ENCODE assay signal across 8 mouse cellular contexts in the genomic region with DNA sequence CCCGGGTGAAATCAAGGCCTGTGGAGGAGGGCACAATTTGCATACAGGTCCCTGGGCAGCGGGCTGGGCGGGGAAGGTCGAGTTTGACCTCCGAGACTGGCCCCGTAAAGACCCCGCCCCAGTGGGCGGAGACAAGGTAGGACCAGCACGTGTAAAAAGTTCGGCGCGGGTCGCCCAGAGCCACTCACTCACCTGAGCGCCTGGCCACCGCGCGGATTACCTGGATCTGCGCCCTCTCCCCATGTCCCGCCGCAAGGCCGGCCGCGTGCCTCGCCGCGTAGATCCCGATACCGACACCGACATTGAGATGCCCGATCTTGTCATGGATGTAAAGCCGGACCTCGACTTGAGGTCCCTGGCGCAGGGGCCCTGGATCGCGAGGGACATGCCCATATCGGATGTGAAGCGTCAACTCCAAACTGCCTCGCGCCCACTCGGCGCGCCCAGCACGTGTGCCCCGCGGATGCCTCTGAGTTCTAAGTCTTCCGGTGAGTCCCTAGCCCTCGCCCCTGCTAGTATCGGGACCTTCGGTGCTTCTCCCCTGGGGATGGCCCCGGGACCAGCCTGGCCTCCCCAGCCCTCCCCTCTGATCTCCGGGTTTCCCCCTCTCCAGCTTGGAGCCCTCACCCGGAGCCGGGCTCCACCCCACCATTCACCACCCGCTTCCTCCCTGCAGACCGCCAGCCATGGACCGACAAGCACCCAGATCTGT. TPM values are rescaled to one million over a fixed set of nuclear protein-coding genes. Genes with fewer than 3 reads are reported as not detected.
DNase-seq lines count a peak whose midpoint lies in the region; ATAC-seq and TF ChIP-seq lines count a peak whose summit lies in the region.

TSS of gene Zfp296 (plus strand) at position 147 of the 712 bp plus-strand sequence.
TSS of gene Gemin7 (minus strand) at position 455 of the 712 bp plus-strand sequence.

- ATAC-seq in forebrain, embryonic 16.5 days = no peak

- TF ChIP-seq CTCF in gastrocnemius, adult 2 months (IDR thresholded peaks at IDR 0.05) = no peak

- peaks cover 26% of the 10 kb centered on the region for H3K27me3 ChIP-seq in forebrain, embryonic 16.5 days (replicated peaks; ENCODE audit: control insufficient read depth, insufficient read depth, low read length)

- no peaks in the 10 kb centered on the region for H3K9me3 ChIP-seq in forebrain, embryonic 16.5 days (ENCODE audit: control insufficient read depth, low read length)

- peak within 1 kb of the TSS; percentile 51 for H3K4me2 ChIP-seq in forebrain, embryonic 16.5 days (ENCODE audit: low read length)

- DNase-seq in gastrocnemius, adult 2 months = peak; percentile 57
- no peak for DNase-seq in gastrocnemius, adult 8-10 months (ENCODE audit: low spot score in 2 of 2)
- peak; percentile 78 for DNase-seq in ZHBTc4 (ENCODE audit: low read depth, low spot score)
- DNase-seq in kidney, adult 9 months = peak; percentile 54
- DNase-seq in lung, postnatal 14 days = peak; percentile 20
- DNase-seq in spleen, adult 18-20 months = peak; percentile 73 to 78
- DNase-seq in layer of hippocampus, postnatal 10 days (ENCODE audit: low spot score in 2 of 2) = no peak

- intact Hi-C loops in gastrocnemius, adult 2 months (cut with DNase I) = loop anchor here (5.0 to 10.0 kb wide), 2 partner anchors 40 to 172 kb away; partner anchors contain the start of genes Ckm and Klc3

- H3K4me1 ChIP-seq in forebrain, embryonic 16.5 days (replicated peaks; ENCODE audit: control insufficient read depth, insufficient read depth, low read length) = peaks cover 18% of the 10 kb centered on the region

- H3K36me3 ChIP-seq in forebrain, embryonic 16.5 days (ENCODE audit: control insufficient read depth, insufficient read depth) = peaks cover 11% of the 10 kb centered on the region

- peak within 1 kb of the TSS; percentile 44 for H3K9ac ChIP-seq in forebrain, embryonic 16.5 days (replicated peaks; ENCODE audit: low read depth, low read length)

- H3K27ac ChIP-seq in gastrocnemius, adult 2 months = peak within 1 kb of the TSS; percentile 61
- H3K27ac ChIP-seq in forebrain, embryonic 16.5 days (ENCODE audit: low read length) = no peak within 1 kb of the TSS

- peak within 1 kb of the TSS; percentile 73 for H3K4me3 ChIP-seq in gastrocnemius, adult 2 months
- peak within 1 kb of the TSS; percentile 36 for H3K4me3 ChIP-seq in forebrain, embryonic 16.5 days (replicated peaks; ENCODE audit: low read length)

- WGBS in forebrain, embryonic 16.5 days = under 1% methylated on average over 56 of the region's 56 CpGs

RNA-seq across cellular contexts. Expression of gene Zfp296, which starts in this region (rescaled TPM):
- total RNA-seq in gastrocnemius, adult 2 months (2021) = under 1 TPM; 0.45 to 0.51 TPM
- 1 to 10 TPM in 1 of 4 experiments, under 1 TPM in 3; 0.56 to 1.1 (median 0.77) TPM for total RNA-seq in gastrocnemius, adult 8-10 months (2022)
- polyA plus RNA-seq in forebrain, embryonic 16.5 days (2015; fragmentation: Nextera tagmentation; extraction: Ambion mirVana) = 0.26 TPM in 1 of 2 replicates, not detected in the other
- not detected for total RNA-seq in layer of hippocampus, postnatal 10 days (2021)

RNA-seq across cellular contexts. Expression of gene Gemin7, which starts in this region (rescaled TPM):
- 10 to 100 TPM; 73.4 to 74.2 TPM for total RNA-seq in gastrocnemius, adult 2 months (2021)
- 100 to 1,000 TPM in 2 of 4 experiments, 10 to 100 TPM in 2; 78.5 to 108 (median 99.3) TPM for total RNA-seq in gastrocnemius, adult 8-10 months (2022)
- polyA plus RNA-seq in forebrain, embryonic 16.5 days (2015; fragmentation: Nextera tagmentation; extraction: Ambion mirVana) = 120 and 124 TPM in 2 replicates
- 10 to 100 TPM; 41.3 to 42.5 TPM for total RNA-seq in layer of hippocampus, postnatal 10 days (2021)

Comparison
In these comparisons a context has a peak if more than half of its experiments do, and no peak if none do; other contexts are left out.
1. DNase-seq: peak in gastrocnemius, adult 2 months (single experiment), ZHBTc4 (single experiment), kidney, adult 9 months (single experiment), lung, postnatal 14 days (single experiment) and spleen, adult 18-20 months (2 of 2); none in gastrocnemius, adult 8-10 months (0 of 2) and layer of hippocampus, postnatal 10 days (0 of 2).